9 mouse cellular contexts compared by ENCODE assay signal in the genomic region with DNA sequence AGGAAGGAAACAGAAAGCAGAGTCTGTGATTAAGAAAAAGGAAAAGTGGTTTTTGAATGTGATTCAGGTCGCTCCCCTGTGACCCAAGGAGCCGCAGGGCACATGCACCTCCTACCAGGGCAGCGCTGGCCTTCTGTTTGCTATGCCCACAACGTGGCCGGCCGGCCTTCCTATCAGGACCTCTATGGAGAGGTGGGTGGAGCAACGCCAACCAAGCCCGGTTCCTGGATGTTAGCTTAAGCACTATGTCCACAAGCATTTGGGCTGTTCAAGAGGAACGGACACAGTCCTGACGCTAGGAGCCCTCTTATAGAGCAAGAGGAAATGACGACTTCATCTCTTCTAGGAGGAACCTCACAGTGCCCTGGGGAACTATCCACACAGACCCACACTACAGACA.
DNase-seq lines count a peak whose midpoint lies in the region; ATAC-seq and TF ChIP-seq lines count a peak whose summit lies in the region.
"Had no signal": no experiment of that assay in that cellular context is flagged by ENCODE, and none has a peak within 500 bp of the region (broad histone marks: within the 10 kb centered on the region; RNA-seq: fewer than 3 reads in every experiment).

No protein-coding gene starts in this region.

- WGBS in kidney, embryonic 16.5 days: 58% methylated on average over 11 of the region's 11 CpGs
- 81% methylated on average over 11 of the region's 11 CpGs for WGBS in thymus, adult 2 months

- no peaks in the 10 kb centered on the region for H3K36me3 ChIP-seq in kidney, embryonic 16.5 days (ENCODE audit: insufficient read depth, low read length)
- H3K36me3 ChIP-seq in thymus, adult 2 months (ENCODE audit: control insufficient read depth, insufficient read depth, low read length): no peaks in the 10 kb centered on the region

- H3K9ac ChIP-seq in kidney, embryonic 16.5 days (replicated peaks; ENCODE audit: low read length): no peak overlapping the region; the same call in 1 of the 2 replicates

- H3K4me1 ChIP-seq in kidney, embryonic 16.5 days (ENCODE audit: insufficient read depth, low read length): peaks cover 52% of the 10 kb centered on the region
- no peaks in the 10 kb centered on the region for H3K4me1 ChIP-seq in thymus, adult 2 months (replicated peaks; ENCODE audit: control insufficient read depth, insufficient read depth, low read length)

- TF ChIP-seq POLR2A in thymus, adult 2 months (IDR thresholded peaks at IDR 0.05; ENCODE audit: control insufficient read depth, extremely low read depth, insufficient read depth, low read length, poor library complexity): no peak

- no peak for TF ChIP-seq CTCF in thymus, adult 2 months (IDR thresholded peaks at IDR 0.05; ENCODE audit: borderline replicate concordance, control insufficient read depth, extremely low read depth, insufficient read depth, low read length, poor library complexity)

- no peaks in the 10 kb centered on the region for H3K9me3 ChIP-seq in kidney, embryonic 16.5 days (ENCODE audit: low read length)

- DNase-seq in embryo, embryonic 10 days (ENCODE audit: low spot score): peak; percentile 35
- DNase-seq in embryo, embryonic 9.5 days (ENCODE audit: extremely low spot score): no peak
- DNase-seq in heart, adult 9 months (ENCODE audit: low spot score in 2 of 2): peak; percentile 30 to 40
- DNase-seq in lung, postnatal 36 days: peak; percentile 91
- DNase-seq in thymus, adult 2 months: no peak
- no peak for DNase-seq in gastrocnemius, adult 18-20 months (ENCODE audit: low spot score)

- peak overlapping the region; percentile 37; the same call in 1 of the 2 replicates for H3K27ac ChIP-seq in kidney, embryonic 16.5 days (ENCODE audit: low read length)
- H3K27ac ChIP-seq in thymus, adult 2 months (ENCODE audit: control insufficient read depth, insufficient read depth, low read length): no peak overlapping the region

- H3K27me3 ChIP-seq in kidney, embryonic 16.5 days (ENCODE audit: insufficient read depth, low read length): no peaks in the 10 kb centered on the region
- H3K27me3 ChIP-seq in thymus, adult 2 months (ENCODE audit: control insufficient read depth, insufficient read depth, low read length): no peaks in the 10 kb centered on the region

- ATAC-seq in kidney, embryonic 16.5 days (ENCODE audit: low FRiP score, low TSS enrichment): peak; percentile 29; the same call in 1 of the 2 replicates
- ATAC-seq in erythroblast, adult 5-6 weeks (replicated peaks; ENCODE audit: low FRiP score, poor library complexity, severe bottlenecking): no peak
- ATAC-seq: inflammation-experienced regulatory T-cells, adult 6 months had no signal

- peak overlapping the region; percentile 26 for H3K4me2 ChIP-seq in kidney, embryonic 16.5 days (replicated peaks; ENCODE audit: low read depth, low read length)

- no peak overlapping the region for H3K4me3 ChIP-seq in kidney, embryonic 16.5 days (ENCODE audit: low read length)
- H3K4me3 ChIP-seq in thymus, adult 2 months (ENCODE audit: control insufficient read depth, insufficient read depth, low read length): no peak overlapping the region

Comparison
In these comparisons a context has a peak if more than half of its experiments do, and no peak if none do; other contexts are left out.
1. DNase-seq: peak in embryo, embryonic 10 days (single experiment), heart, adult 9 months (2 of 2) and lung, postnatal 36 days (single experiment); none in embryo, embryonic 9.5 days (single experiment), thymus, adult 2 months (single experiment) and gastrocnemius, adult 18-20 months (single experiment).